Mouse (Mus musculus) megakaryocyte-erythroid progenitor cell, adult 5-6 weeks (primary cell): ENCODE results near the gene Cep44. TPM values are rescaled to one million over a fixed set of nuclear protein-coding genes. Genes with fewer than 3 reads are reported as not detected.

Source experiments
- ATAC-seq: replicated peaks from 2 replicates; pipeline ENCODE4 v1.8.0; 2016; ENCODE audit warnings: mild to moderate bottlenecking, inconsistent platforms; ENCODE audit not compliant: severe bottlenecking, poor library complexity, low FRiP score, low TSS enrichment
- total RNA-seq, 2 experiments: library from RNA; stranded (forward) in 1 of 2; stranded (reverse) in 1 of 2; fragments of 200-1000, 215-1000 nt in 1 of 2; fragments of >200 nt in 1 of 2; fragmentation: Nextera tagmentation in 1 of 2; gene quantifications; 2 replicates each; pipeline ENCODE4 v1.2.3; 2014 to 2017

The Cep44 gene
- total RNA-seq, 2 experiments from 2014 or later: 37.9 to 46.3 TPM

DNA sequence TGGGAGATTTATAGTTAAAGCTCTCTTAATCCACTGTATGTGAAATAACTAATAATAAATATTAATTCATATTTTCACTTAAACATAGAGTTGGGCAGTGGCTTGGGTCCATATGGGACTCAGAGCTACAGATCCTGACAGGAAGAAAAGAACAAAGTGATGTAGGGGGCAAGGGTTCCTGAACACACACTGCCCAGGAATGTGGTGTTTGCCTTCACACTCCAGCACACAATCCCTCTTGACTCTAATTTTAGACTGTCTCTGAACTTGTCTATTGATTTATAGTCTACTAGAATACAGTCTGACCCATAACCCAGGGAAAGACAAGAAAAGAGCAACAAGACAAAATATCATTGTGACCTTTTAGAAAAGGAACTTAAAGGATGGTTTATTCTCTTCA is 48.9 kb downstream of the Cep44 start:
- no peak for ATAC-seq

DNA sequence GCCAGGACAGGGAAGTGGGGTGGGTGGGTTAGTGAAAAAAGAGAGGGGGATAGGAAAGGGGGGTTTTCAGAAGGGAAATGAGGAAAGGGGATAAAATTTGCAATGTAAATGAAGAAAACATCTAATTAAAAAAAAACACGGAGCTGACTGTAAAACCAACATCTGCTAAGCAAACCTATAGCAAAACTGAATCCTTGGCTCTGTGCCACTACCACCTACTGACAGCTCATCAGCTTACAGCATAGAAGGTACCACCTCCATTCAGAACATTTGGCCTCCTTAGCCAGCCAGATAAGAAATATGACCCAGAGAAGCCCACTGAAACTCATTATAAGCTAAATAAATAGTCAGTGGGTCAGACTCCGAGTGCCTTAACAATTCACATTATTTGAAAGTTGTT is 61.4 kb downstream of the Cep44 start:
- ATAC-seq: no peak

DNA sequence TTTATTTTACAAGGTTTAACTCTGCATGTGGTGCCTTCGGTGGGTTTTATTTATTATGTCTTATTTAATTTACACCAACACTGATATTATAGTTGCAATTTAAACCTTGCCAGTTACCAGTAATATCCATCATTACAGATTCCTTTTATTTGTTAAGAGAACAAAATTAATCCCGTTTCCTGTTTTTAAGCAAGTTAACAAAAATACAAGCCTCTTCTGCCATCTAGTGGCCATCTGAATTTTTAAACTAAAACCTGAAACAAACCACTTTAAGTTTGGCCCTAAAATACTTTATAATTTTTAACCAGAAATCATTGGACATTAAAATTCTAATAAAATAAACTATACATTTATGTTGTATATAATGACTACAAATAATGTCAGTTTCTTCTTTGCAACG is 64.8 kb downstream of the Cep44 start:
- no peak for ATAC-seq

Other genes starting within 250 kb of the Cep44 start
- gene Fbxo8, start within 50 bp of the Cep44 start, total RNA-seq (2014; fragmentation: Nextera tagmentation): 19.4 and 29.7 TPM in 2 replicates
- gene Fbxo8, start within 50 bp of the Cep44 start, total RNA-seq (2017): 17.2 and 18.6 TPM in 2 replicates